Mouse (Mus musculus) bone marrow, adult 2 months (tissue): ENCODE results near the gene Vps8. TPM values are rescaled to one million over a fixed set of nuclear protein-coding genes. Genes with fewer than 3 reads are reported as not detected.

Source experiments
- H3K27ac ChIP-seq: fragments of 200-500 bp; 2 replicates; pipeline ENCODE4 v1.5.1; 2012; ENCODE audit warnings: low read depth, mild to moderate bottlenecking, control low read depth, inconsistent platforms, low read length; ENCODE audit not compliant: control insufficient read depth, poor library complexity, insufficient read depth
- H3K4me1 ChIP-seq: fragments of 200-500 bp; 2 replicates; pipeline ENCODE4 v1.6.1; 2011; ENCODE audit warnings: low read length; ENCODE audit not compliant: control insufficient read depth, insufficient read depth
- H3K4me3 ChIP-seq: fragments of 200-500 bp; replicated peaks from 2 replicates; pipeline ENCODE3; 2011; ENCODE audit warnings: mild to moderate bottlenecking, low read depth, low read length, control low read depth; ENCODE audit not compliant: control insufficient read depth
- CTCF ChIP-seq: fragments of 200-500 bp; IDR thresholded peaks from 2 replicates; pipeline ENCODE4 v1.5.1; 2011; ENCODE audit warnings: low read length, control low read depth; ENCODE audit not compliant: control insufficient read depth, insufficient read depth
- POLR2A ChIP-seq: fragments of 200-500 bp; IDR thresholded peaks from 2 replicates; pipeline ENCODE4 v1.6.1; 2011; ENCODE audit warnings: low read depth, mild to moderate bottlenecking, control low read depth, low read length, borderline replicate concordance; ENCODE audit not compliant: control insufficient read depth
- WGBS: fragments of 180-500 bp; shearing (Covaris S2); methylation state at CpG from one replicate; pipeline ENCODE4 v1.1.7; 2018; 5-methylcytosine and 5-hydroxymethylcytosine counted together
- polyA plus RNA-seq: library from polyadenylated mRNA; stranded (reverse); fragments of >200 nt; gene quantifications from 2 replicates; pipeline ENCODE4 v1.2.4, GENCODE M21; 2011; ENCODE audit warnings: low replicate concordance; ENCODE audit not compliant: missing spikeins, insufficient read depth, insufficient read length

Gene Vps8
- polyA plus RNA-seq, 1 experiment: 14.1 TPM

- WGBS: 64% methylated on average over 7 of the region's 7 CpGs
- no peaks in the 10 kb centered on the region for H3K4me1 ChIP-seq
- TF ChIP-seq POLR2A (no peak), CTCF (peak; percentile 33; the same call in 1 of the 2 replicates)
- H3K4me3 ChIP-seq: no peak overlapping the region
- H3K27ac ChIP-seq: no peak overlapping the region
These were observed 192.9 kb downstream of the Vps8 start for GRCm38 (mm10) chr16:21615802-21616201.

- Histone ChIP-seq H3K4me1 (no peaks in the 10 kb centered on the region; the same call in none of the 2 replicates), H3K4me3 (no peak overlapping the region), H3K27ac (no peak overlapping the region)
- WGBS: 60% methylated on average over 2 of the region's 2 CpGs
- no peak for TF ChIP-seq POLR2A
- no peak for TF ChIP-seq CTCF
These were observed 197.7 kb downstream of the Vps8 start for GRCm38 (mm10) chr16:21620630-21621029.

GRCm38 (mm10) chr16:21625784-21626634, 203.1 kb downstream of the Vps8 start:
- 69% methylated on average over 6 of the region's 6 CpGs for WGBS
- H3K27ac ChIP-seq: no peak overlapping the region
- H3K4me1 ChIP-seq: no peaks in the 10 kb centered on the region; the same call in none of the 2 replicates
- H3K4me3 ChIP-seq: no peak overlapping the region
- TF ChIP-seq CTCF (no peak), POLR2A (no peak)

GRCm38 (mm10) chr16:21627248-21627647, 204.3 kb downstream of the Vps8 start:
- Histone ChIP-seq H3K4me3 (no peak overlapping the region), H3K4me1 (no peaks in the 10 kb centered on the region; the same call in none of the 2 replicates), H3K27ac (no peak overlapping the region)
- 85% methylated on average over 6 of the region's 6 CpGs for WGBS
- TF ChIP-seq CTCF (no peak), POLR2A (no peak)

- TF ChIP-seq CTCF (no peak), POLR2A (no peak)
- Histone ChIP-seq H3K4me3 (no peak overlapping the region), H3K4me1 (no peaks in the 10 kb centered on the region; the same call in none of the 2 replicates), H3K27ac (no peak overlapping the region)
- 84% methylated on average over 13 of the region's 13 CpGs for WGBS
These were observed 205.2 kb downstream of the Vps8 start for GRCm38 (mm10) chr16:21628061-21628591.

GRCm38 (mm10) chr16:21630614-21631013, 207.7 kb downstream of the Vps8 start:
- H3K4me3 ChIP-seq: no peak overlapping the region
- H3K27ac ChIP-seq: no peak overlapping the region; the same call in 1 of the 2 replicates
- TF ChIP-seq CTCF: no peak
- TF ChIP-seq POLR2A: no peak
- WGBS: 23% methylated on average over 4 of the region's 4 CpGs
- no peaks in the 10 kb centered on the region; the same call in none of the 2 replicates for H3K4me1 ChIP-seq

- Histone ChIP-seq H3K4me1 (no peaks in the 10 kb centered on the region; the same call in 1 of the 2 replicates), H3K4me3 (no peak overlapping the region), H3K27ac (no peak overlapping the region)
- 49% methylated on average over 4 of the region's 4 CpGs for WGBS
- TF ChIP-seq CTCF: no peak
- TF ChIP-seq POLR2A: no peak
These were observed 208.9 kb downstream of the Vps8 start for GRCm38 (mm10) chr16:21631815-21632222.

- H3K27ac ChIP-seq: no peak overlapping the region
- no peak for TF ChIP-seq POLR2A
- TF ChIP-seq CTCF: no peak
- H3K4me1 ChIP-seq: no peaks in the 10 kb centered on the region; the same call in 1 of the 2 replicates
- H3K4me3 ChIP-seq: no peak overlapping the region
These were observed 211.5 kb downstream of the Vps8 start for GRCm38 (mm10) chr16:21634460-21634859.
